Comparison of ENCODE assay signal across 9 mouse cellular contexts in genomic region chr11:95632474-95632873, GRCm38 (mm10). TPM values are rescaled to one million over a fixed set of nuclear protein-coding genes. Genes with fewer than 3 reads are reported as not detected.
DNase-seq lines count a peak whose midpoint lies in the region; ATAC-seq and TF ChIP-seq lines count a peak whose summit lies in the region.
"Had no signal": no experiment of that assay in that cellular context is flagged by ENCODE, and none has a peak within 500 bp of the region (broad histone marks: within the 10 kb centered on the region; RNA-seq: fewer than 3 reads in every experiment).

No protein-coding gene starts in this region.

- no peak overlapping the region for H3K9ac ChIP-seq in hindbrain, postnatal 0 days (replicated peaks; ENCODE audit: low read length)
- H3K9ac ChIP-seq in hindbrain, embryonic 13.5 days = no peak overlapping the region
- H3K9ac ChIP-seq: hindbrain, embryonic 15.5 days had no signal

- no peak overlapping the region for H3K27ac ChIP-seq in hindbrain, postnatal 0 days
- no peak overlapping the region for H3K27ac ChIP-seq in hindbrain, embryonic 13.5 days
- H3K27ac ChIP-seq in limb, embryonic 10.5 days = peak overlapping the region; percentile 80
- H3K27ac ChIP-seq: hindbrain, embryonic 15.5 days had no signal

- H3K4me3 ChIP-seq in hindbrain, postnatal 0 days (ENCODE audit: low read length) = no peak overlapping the region
- no peak overlapping the region for H3K4me3 ChIP-seq in hindbrain, embryonic 13.5 days
- H3K4me3 ChIP-seq in limb, embryonic 10.5 days = no peak overlapping the region
- H3K4me3 ChIP-seq: hindbrain, embryonic 15.5 days had no signal

- no peaks in the 10 kb centered on the region for H3K4me1 ChIP-seq in hindbrain, postnatal 0 days (ENCODE audit: insufficient read depth, low read length)
- peaks cover 10% of the 10 kb centered on the region; the same call in 1 of the 2 replicates for H3K4me1 ChIP-seq in hindbrain, embryonic 13.5 days (replicated peaks)
- peaks cover 69% of the 10 kb centered on the region for H3K4me1 ChIP-seq in limb, embryonic 10.5 days

- TF ChIP-seq CTCF in hindbrain, postnatal 0 days (IDR thresholded peaks at IDR 0.05; ENCODE audit: low read depth) = no peak

- 41% methylated on average over 6 of the region's 6 CpGs for WGBS in hindbrain, postnatal 0 days
- 41% methylated on average over 6 of the region's 6 CpGs for WGBS in hindbrain, embryonic 13.5 days
- WGBS in limb, embryonic 10.5 days = 80% methylated on average over 6 of the region's 6 CpGs

- H3K27me3 ChIP-seq in hindbrain, postnatal 0 days (ENCODE audit: insufficient read depth, low read length) = no peaks in the 10 kb centered on the region
- H3K27me3 ChIP-seq in hindbrain, embryonic 13.5 days = peaks cover 8% of the 10 kb centered on the region; the same call in 1 of the 2 replicates
- peaks cover 23% of the 10 kb centered on the region for H3K27me3 ChIP-seq in limb, embryonic 10.5 days (ENCODE audit: low read depth, poor library complexity, severe bottlenecking)

- no peak for DNase-seq in hindbrain, postnatal 0 days (ENCODE audit: low spot score)
- DNase-seq in right cerebral cortex, adult 18-20 months = peak; percentile 51
- DNase-seq in right cerebral cortex, postnatal 36 days (ENCODE audit: low spot score in 2 of 2) = no peak
- DNase-seq in limb, embryonic 10.5 days (ENCODE audit: low spot score) = no peak
- DNase-seq in gastrocnemius, postnatal 14 days = no peak
- no peak for DNase-seq in liver

- H3K4me2 ChIP-seq in hindbrain, postnatal 0 days (ENCODE audit: low read depth, low read length) = no peak overlapping the region
- no peak overlapping the region for H3K4me2 ChIP-seq in hindbrain, embryonic 13.5 days
- H3K4me2 ChIP-seq: hindbrain, embryonic 15.5 days had no signal

- intact Hi-C loops in gastrocnemius, postnatal 14 days (cut with DNase I; ENCODE audit: low total_unique reads) = no loop called here

- no peaks in the 10 kb centered on the region for H3K36me3 ChIP-seq in hindbrain, postnatal 0 days (ENCODE audit: insufficient read depth, low read length)
- H3K36me3 ChIP-seq in hindbrain, embryonic 13.5 days = no peaks in the 10 kb centered on the region
- H3K36me3 ChIP-seq in limb, embryonic 10.5 days = no peaks in the 10 kb centered on the region
- H3K36me3 ChIP-seq: hindbrain, embryonic 15.5 days had no signal

- no peaks in the 10 kb centered on the region for H3K9me3 ChIP-seq in hindbrain, postnatal 0 days (ENCODE audit: low read length)
- no peaks in the 10 kb centered on the region for H3K9me3 ChIP-seq in hindbrain, embryonic 13.5 days
- no peaks in the 10 kb centered on the region for H3K9me3 ChIP-seq in limb, embryonic 10.5 days (replicated peaks)
- H3K9me3 ChIP-seq: hindbrain, embryonic 15.5 days had no signal

- ATAC-seq in hindbrain, postnatal 0 days = peak; percentile 55; the same call in 1 of the 2 replicates
- no peak for ATAC-seq in hindbrain, embryonic 13.5 days (ENCODE audit: low FRiP score)
- ATAC-seq: lung, postnatal 0 days had no signal

RNA-seq across cellular contexts. Expression of gene Phb, which starts 34.3 kb away (rescaled TPM):
- 143 and 156 TPM in 2 replicates for total RNA-seq in hindbrain, postnatal 0 days (2014; rRNA removed)
- 197 and 214 TPM in 2 replicates for polyA plus RNA-seq in hindbrain, postnatal 0 days (2015; fragmentation: Nextera tagmentation; extraction: Ambion mirVana)
- polyA plus RNA-seq in hindbrain, embryonic 13.5 days (2015; fragmentation: Nextera tagmentation; extraction: Ambion mirVana) = 175 and 186 TPM in 2 replicates
- polyA plus RNA-seq in limb, embryonic 10.5 days (2016; fragmentation: Nextera tagmentation; extraction: Ambion mirVana) = 293 and 361 TPM in 2 replicates
- 100 to 1,000 TPM; 149 to 153 TPM for total RNA-seq in gastrocnemius, postnatal 14 days (2021)

RNA-seq across cellular contexts. Expression of gene Ngfr, which starts 44.9 kb away (rescaled TPM):
- 53.2 and 66.9 TPM in 2 replicates for total RNA-seq in hindbrain, postnatal 0 days (2014; rRNA removed)
- polyA plus RNA-seq in hindbrain, postnatal 0 days (2015; fragmentation: Nextera tagmentation; extraction: Ambion mirVana) = 25.4 and 31.0 TPM in 2 replicates
- 41.4 and 45.5 TPM in 2 replicates for polyA plus RNA-seq in hindbrain, embryonic 13.5 days (2015; fragmentation: Nextera tagmentation; extraction: Ambion mirVana)
- polyA plus RNA-seq in limb, embryonic 10.5 days (2016; fragmentation: Nextera tagmentation; extraction: Ambion mirVana) = 9.7 and 16.3 TPM in 2 replicates
- total RNA-seq in gastrocnemius, postnatal 14 days (2021) = 1 to 10 TPM; 1.5 to 4.3 TPM
